In genomic region chr7:18967603-18968002, GRCm38 (mm10) we compare ENCODE assay signal across 17 mouse cellular contexts. TPM values are rescaled to one million over a fixed set of nuclear protein-coding genes. Genes with fewer than 3 reads are reported as not detected.
DNase-seq lines count a peak whose midpoint lies in the region; ATAC-seq and TF ChIP-seq lines count a peak whose summit lies in the region.
"Had no signal": no experiment of that assay in that cellular context is flagged by ENCODE, and none has a peak within 500 bp of the region (broad histone marks: within the 10 kb centered on the region; RNA-seq: fewer than 3 reads in every experiment).

No protein-coding gene starts in this region.

- TF ChIP-seq EP300 in CH12.LX (IDR thresholded peaks at IDR 0.05; ENCODE audit: low read length): 0 out of 2 replicates have a peak, but pooled peaks have one; percentile 48

- H3K79me2 ChIP-seq in CH12.LX (replicated peaks; ENCODE audit: control insufficient read depth, extremely low read depth, insufficient read depth, poor library complexity, severe bottlenecking): no peaks in the 10 kb centered on the region

- in situ Hi-C loops in CH12.LX (cut with MboI; ENCODE audit: low pct_ligation_motif_present, low pct_unique_long_range_greater_than_20kb, low sequenced_read_pairs): no loop called here

- H3K36me3 ChIP-seq in CH12.LX (replicated peaks in 1 of 2; ENCODE audit: control insufficient read depth in 1 of 2, insufficient read depth in 1 of 2, low read length in 1 of 2): no peaks in the 10 kb centered on the region
- no peaks in the 10 kb centered on the region for H3K36me3 ChIP-seq in forebrain, embryonic 13.5 days (ENCODE audit: poor library complexity, severe bottlenecking)
- no peaks in the 10 kb centered on the region for H3K36me3 ChIP-seq in midbrain, embryonic 12.5 days
- H3K36me3 ChIP-seq: limb, embryonic 15.5 days had no signal

- H3K4me2 ChIP-seq in CH12.LX (ENCODE audit: insufficient read depth, low read depth, poor library complexity, severe bottlenecking): peak overlapping the region; percentile 9; the same call in 1 of the 2 replicates
- H3K4me2 ChIP-seq in forebrain, embryonic 13.5 days: no peak overlapping the region
- no peak overlapping the region for H3K4me2 ChIP-seq in midbrain, embryonic 12.5 days (replicated peaks)
- H3K4me2 ChIP-seq: limb, embryonic 15.5 days had no signal

- intact Hi-C loops in heart, postnatal 36 days (cut with DNase I): no loop called here
- intact Hi-C loops in gastrocnemius, postnatal 36 days (cut with DNase I): no loop called here

- WGBS in forebrain, embryonic 13.5 days: 13% methylated on average over 8 of the region's 8 CpGs
- 15% methylated on average over 8 of the region's 8 CpGs for WGBS in midbrain, embryonic 12.5 days

- DNase-seq in frontal cortex, postnatal 25 days (ENCODE audit: low spot score in 2 of 2): no peak
- DNase-seq in CH12.LX (ENCODE audit: extremely low read depth): no peak
- no peak for DNase-seq in heart, postnatal 36 days
- DNase-seq in cerebellum, adult 9-10 months: no peak
- no peak for DNase-seq in gastrocnemius, postnatal 36 days
- DNase-seq: adrenal gland, postnatal 10 days; cerebellum, adult 18-20 months; gastrocnemius, postnatal 14 days; layer of hippocampus, postnatal 36 days; lung, postnatal 4 days had no signal

- no peak for TF ChIP-seq CTCF in CH12.LX (conservative IDR thresholded peaks at IDR 0.05 in 1 of 2, IDR thresholded peaks at IDR 0.05 in 1 of 2; ENCODE audit: low read depth in 2 of 2, low read length in 2 of 2)

- dilution Hi-C loops in CH12.LX (cut with MboI; ENCODE audit: extremely low pct_ligation_motif_present, extremely low pct_unique_long_range_greater_than_20kb, low sequenced_read_pairs): no loop called here

- no peak for TF ChIP-seq RAD21 in CH12.LX (IDR thresholded peaks at IDR 0.05; ENCODE audit: low read depth, low read length)

- H3K27ac ChIP-seq in CH12.LX (ENCODE audit: insufficient read depth, low read depth): no peak overlapping the region
- no peak overlapping the region for H3K27ac ChIP-seq in forebrain, embryonic 13.5 days
- H3K27ac ChIP-seq in midbrain, embryonic 12.5 days (replicated peaks): peak overlapping the region; percentile 5; the same call in 1 of the 2 replicates
- H3K27ac ChIP-seq: kidney, postnatal 0 days; limb, embryonic 15.5 days had no signal

- no peak for TF ChIP-seq POLR2A in CH12.LX (IDR thresholded peaks at IDR 0.05; ENCODE audit: low read depth, low read length)

- peak; percentile 72; the same call in 1 of the 2 replicates for ATAC-seq in frontal cortex, adult (ENCODE audit: low TSS enrichment)
- peak; percentile 44 for ATAC-seq in forebrain, embryonic 13.5 days
- peak; percentile 47; the same call in 1 of the 2 replicates for ATAC-seq in midbrain, embryonic 12.5 days (ENCODE audit: low FRiP score, low read depth)

- H3K27me3 ChIP-seq in CH12.LX (replicated peaks): peaks cover 79% of the 10 kb centered on the region
- H3K27me3 ChIP-seq in forebrain, embryonic 13.5 days: peaks cover 14% of the 10 kb centered on the region; the same call in 1 of the 2 replicates
- H3K27me3 ChIP-seq in midbrain, embryonic 12.5 days: peaks cover 23% of the 10 kb centered on the region

- no peak overlapping the region for H3K4me3 ChIP-seq in CH12.LX (replicated peaks in 1 of 3; ENCODE audit: low read depth in 2 of 3, low read length in 2 of 3, poor library complexity in 1 of 3)
- H3K4me3 ChIP-seq in forebrain, embryonic 13.5 days: no peak overlapping the region
- no peak overlapping the region for H3K4me3 ChIP-seq in midbrain, embryonic 12.5 days
- H3K4me3 ChIP-seq: limb, embryonic 15.5 days had no signal

- H3K9ac ChIP-seq in CH12.LX (ENCODE audit: insufficient read depth, low read depth): no peak overlapping the region
- H3K9ac ChIP-seq in forebrain, embryonic 13.5 days: no peak overlapping the region
- H3K9ac ChIP-seq in midbrain, embryonic 12.5 days (replicated peaks): no peak overlapping the region
- H3K9ac ChIP-seq: limb, embryonic 15.5 days had no signal

- peaks cover 3 to 11% of the 10 kb centered on the region in 2 experiments; a peak in 2 of 4 replicates for H3K4me1 ChIP-seq in CH12.LX (ENCODE audit: control insufficient read depth in 1 of 2, insufficient read depth in 2 of 2)
- H3K4me1 ChIP-seq in forebrain, embryonic 13.5 days: peaks cover 20% of the 10 kb centered on the region
- H3K4me1 ChIP-seq in midbrain, embryonic 12.5 days: peaks cover 23% of the 10 kb centered on the region

- peaks cover 6% of the 10 kb centered on the region for H3K9me3 ChIP-seq in CH12.LX (replicated peaks; ENCODE audit: low read length)
- H3K9me3 ChIP-seq in forebrain, embryonic 13.5 days (replicated peaks): 0 out of 2 replicates have a peak, but pooled peaks cover 4% of the 10 kb centered on the region
- no peaks in the 10 kb centered on the region for H3K9me3 ChIP-seq in midbrain, embryonic 12.5 days
- H3K9me3 ChIP-seq: limb, embryonic 15.5 days had no signal

TF ChIP-seq in CH12.LX, 34 proteins besides CTCF, POLR2A, EP300 and RAD21:
- 0 out of 2 replicates have a peak, but pooled peaks have one; percentile 10 for TF ChIP-seq KAT2A (IDR thresholded peaks at IDR 0.05; ENCODE audit: insufficient replicate concordance, low read length)
- TF ChIP-seq HCFC1 (IDR thresholded peaks at IDR 0.05; ENCODE audit: low read depth, low read length): peak; percentile 77
- TF ChIP-seq MAFK (IDR thresholded peaks at IDR 0.05; ENCODE audit: insufficient replicate concordance, low read length): 0 out of 2 replicates have a peak, but pooled peaks have one; percentile 18
- no peak for TF ChIP-seq IRF4 (IDR thresholded peaks at IDR 0.05; ENCODE audit: low read depth, low read length)
- 0 out of 2 replicates have a peak, but pooled peaks have one; percentile 28 for TF ChIP-seq MAX (IDR thresholded peaks at IDR 0.05; ENCODE audit: low read length)
- TF ChIP-seq SMC3 (IDR thresholded peaks at IDR 0.05; ENCODE audit: low read depth, low read length): no peak
- TF ChIP-seq BHLHE40 (IDR thresholded peaks at IDR 0.05; ENCODE audit: low read depth, low read length): 0 out of 2 replicates have a peak, but pooled peaks have one; percentile 22
- no peak for TF ChIP-seq NRF1 (IDR thresholded peaks at IDR 0.05; ENCODE audit: low read depth, low read length)
TF ChIP-seq in CH12.LX: peak in this region for 5.

RNA-seq across cellular contexts. Expression of gene Nanos2, which starts 19.6 kb away (rescaled TPM):
- total RNA-seq in CH12.LX (2012; rRNA removed): not detected in 2 replicates
- not detected in 2 replicates for total RNA-seq in CH12.LX (2014; rRNA removed)
- polyA plus RNA-seq in CH12.LX (2012; ENCODE audit: insufficient read length, low read depth): not detected in 2 replicates
- polyA plus RNA-seq in forebrain, embryonic 13.5 days (2015; fragmentation: Nextera tagmentation; extraction: Ambion mirVana): 0.68 and 0.69 TPM in 2 replicates
- polyA plus RNA-seq in midbrain, embryonic 12.5 days (2016; fragmentation: Nextera tagmentation; extraction: Ambion mirVana): 0.20 and 0.33 TPM in 2 replicates
- not detected for total RNA-seq in heart, postnatal 36 days (2021)
- total RNA-seq in gastrocnemius, postnatal 36 days (2021): not detected
- total RNA-seq: adrenal gland, postnatal 10 days; gastrocnemius, postnatal 14 days had no signal
- polyA plus RNA-seq: C2C12; heart, postnatal 0 days; limb, embryonic 15.5 days had no signal

RNA-seq across cellular contexts. Expression of gene Mypop, which starts 23.4 kb away (rescaled TPM):
- total RNA-seq in CH12.LX (2012; rRNA removed) (2.5 and 2.8 TPM in 2 replicates), CH12.LX (2014; rRNA removed) (1.2 and 1.3 TPM in 2 replicates)
- 4.1 and 4.7 TPM in 2 replicates for polyA plus RNA-seq in CH12.LX (2012; ENCODE audit: insufficient read length, low read depth)
- polyA plus RNA-seq in forebrain, embryonic 13.5 days (2015; fragmentation: Nextera tagmentation; extraction: Ambion mirVana): 2.8 TPM in 2 replicates
- polyA plus RNA-seq in midbrain, embryonic 12.5 days (2016; fragmentation: Nextera tagmentation; extraction: Ambion mirVana): 5.3 and 6.1 TPM in 2 replicates
- total RNA-seq in heart, postnatal 36 days (2021): 1 to 10 TPM; 3.4 to 4.3 TPM
- 1 to 10 TPM; 4.7 to 6.4 TPM for total RNA-seq in gastrocnemius, postnatal 36 days (2021)

RNA-seq across cellular contexts. Expression of gene Irf2bp1, which starts 36.2 kb away (rescaled TPM):
- 11.8 and 12.8 TPM in 2 replicates for total RNA-seq in CH12.LX (2012; rRNA removed)
- total RNA-seq in CH12.LX (2014; rRNA removed): 3.7 and 4.9 TPM in 2 replicates
- polyA plus RNA-seq in CH12.LX (2012; ENCODE audit: insufficient read length, low read depth): 6.6 and 7.1 TPM in 2 replicates
- 22.1 and 23.3 TPM in 2 replicates for polyA plus RNA-seq in forebrain, embryonic 13.5 days (2015; fragmentation: Nextera tagmentation; extraction: Ambion mirVana)
- 41.6 and 43.1 TPM in 2 replicates for polyA plus RNA-seq in midbrain, embryonic 12.5 days (2016; fragmentation: Nextera tagmentation; extraction: Ambion mirVana)
- total RNA-seq in heart, postnatal 36 days (2021): 10 to 100 TPM; 19.6 to 23.0 TPM
- 10 to 100 TPM; 13.8 to 15.1 TPM for total RNA-seq in gastrocnemius, postnatal 36 days (2021)

RNA-seq across cellular contexts. Expression of gene Nova2, which starts 41.9 kb away (rescaled TPM):
- total RNA-seq in CH12.LX (2012; rRNA removed) (0.04 TPM in 2 replicates), CH12.LX (2014; rRNA removed) (not detected in 2 replicates)
- polyA plus RNA-seq in CH12.LX (2012; ENCODE audit: insufficient read length, low read depth): not detected in 2 replicates
- 12.3 and 13.7 TPM in 2 replicates for polyA plus RNA-seq in forebrain, embryonic 13.5 days (2015; fragmentation: Nextera tagmentation; extraction: Ambion mirVana)
- polyA plus RNA-seq in midbrain, embryonic 12.5 days (2016; fragmentation: Nextera tagmentation; extraction: Ambion mirVana): 12.0 and 13.5 TPM in 2 replicates
- 1 to 10 TPM; 4.8 to 7.7 TPM for total RNA-seq in heart, postnatal 36 days (2021)
- total RNA-seq in gastrocnemius, postnatal 36 days (2021): 1 to 10 TPM; 1.7 to 1.8 TPM

RNA-seq across cellular contexts. Expression of gene Foxa3, which starts 55.7 kb away (rescaled TPM):
- total RNA-seq in CH12.LX (2012; rRNA removed): 0.08 TPM in 1 of 2 replicates, not detected in the other
- total RNA-seq in CH12.LX (2014; rRNA removed): not detected in 2 replicates
- polyA plus RNA-seq in CH12.LX (2012; ENCODE audit: insufficient read length, low read depth): not detected in 2 replicates
- polyA plus RNA-seq in forebrain, embryonic 13.5 days (2015; fragmentation: Nextera tagmentation; extraction: Ambion mirVana): not detected in 2 replicates
- polyA plus RNA-seq in midbrain, embryonic 12.5 days (2016; fragmentation: Nextera tagmentation; extraction: Ambion mirVana): 0.09 and 0.10 TPM in 2 replicates
- not detected for total RNA-seq in heart, postnatal 36 days (2021)
- total RNA-seq in gastrocnemius, postnatal 36 days (2021): not detected
- total RNA-seq: gastrocnemius, postnatal 14 days; layer of hippocampus, postnatal 36 days had no signal
- polyA plus RNA-seq: heart, postnatal 0 days had no signal
